Mouse (Mus musculus) megakaryocyte, embryonic 14.5 days (primary cell): ENCODE measurements at regions not wholly inside any gene's neighbourhood (a gene's known extent, or its start where the extent isn't known, plus 50 kb on each side); places are given as distances from the start of the nearest gene placed in this dataset.

Source experiments
- FLI1 ChIP-seq: IDR thresholded peaks from 2 replicates; pipeline ENCODE4 v1.6.1; 2012; ENCODE audit warnings: low read length, inconsistent platforms, mixed read lengths
- GATA1 ChIP-seq: IDR thresholded peaks from 3 replicates; pipeline ENCODE4 v1.6.1; 2012; ENCODE audit warnings: mixed read lengths, low read length, inconsistent platforms, borderline replicate concordance

- TF ChIP-seq FLI1 (no peak), GATA1 (no peak)
Measured at GRCm38 (mm10) chr12:82077945-82078344, 91.2 kb upstream of the Sipa1l1 start.
